Mouse (Mus musculus) forebrain, embryonic 14.5 days (tissue): Measurements from ENCODE around the gene Slc35b2. TPM values are rescaled to one million over a fixed set of nuclear protein-coding genes. Genes with fewer than 3 reads are reported as not detected.

Source experiments
- ATAC-seq: fragments of 200-750 bp; cut with Nextera tagmentation; 2 replicates; pipeline ENCODE4 v1.8.0; 2017; ENCODE audit warnings: mild to moderate bottlenecking, moderate library complexity
- DNase-seq: peaks from one replicate; pipeline ENCODE4 v3.0.0-alpha.2; 2015; ENCODE audit warnings: low spot score
- H3K27ac ChIP-seq: fragments of 300-500 bp; sonication (generic); 2 replicates; pipeline ENCODE4 v1.5.1; 2014; ENCODE audit warnings: low read depth, mild to moderate bottlenecking, control low read depth, low read length, moderate library complexity
- H3K27me3 ChIP-seq: fragments of 300-500 bp; sonication (generic); replicated peaks from 2 replicates; pipeline ENCODE4 v1.6.1; 2014; ENCODE audit warnings: low read length, control low read depth, mixed read lengths; ENCODE audit not compliant: control insufficient read depth, insufficient read depth
- H3K36me3 ChIP-seq: fragments of 300-500 bp; sonication (generic); 2 replicates; pipeline ENCODE4 v1.6.1; 2014; ENCODE audit warnings: low read length, control low read depth; ENCODE audit not compliant: control insufficient read depth, insufficient read depth
- H3K4me1 ChIP-seq: fragments of 300-500 bp; sonication (generic); 2 replicates; pipeline ENCODE4 v1.6.1; 2014; ENCODE audit warnings: antibody characterized with exemption, low read length, control low read depth; ENCODE audit not compliant: control insufficient read depth, insufficient read depth
- H3K4me2 ChIP-seq: fragments of 300-500 bp; sonication (generic); 2 replicates; pipeline ENCODE4 v1.6.1; 2014; ENCODE audit warnings: mild to moderate bottlenecking, control low read depth, low read length
- H3K4me3 ChIP-seq: fragments of 300-500 bp; sonication (generic); 2 replicates; pipeline ENCODE4 v1.5.1; 2014; ENCODE audit warnings: low read depth, low read length, control low read depth
- H3K9ac ChIP-seq: fragments of 300-500 bp; sonication (generic); 2 replicates; pipeline ENCODE4 v1.6.1; 2014; ENCODE audit warnings: mild to moderate bottlenecking, low read length, control low read depth, moderate library complexity
- H3K9me3 ChIP-seq: fragments of 300-500 bp; sonication (generic); replicated peaks from 2 replicates; pipeline ENCODE4 v1.6.1; 2016; ENCODE audit warnings: low read length, control low read depth, mixed read lengths; ENCODE audit not compliant: control insufficient read depth
- WGBS: fragments of 180-500 bp; shearing (Covaris S2); extraction: QIAGEN DNeasy Blood & Tissue Kit; methylation state at CpG from one replicate; pipeline ENCODE4 v1.1.7; 2014; 5-methylcytosine and 5-hydroxymethylcytosine counted together
- polyA plus RNA-seq: library from polyadenylated mRNA; unstranded; fragments of >200 nt; fragmentation: Nextera tagmentation; extraction: Ambion mirVana; gene quantifications from 2 replicates; pipeline ENCODE4 v1.2.1, GENCODE M21; 2014

Slc35b2 gene
- polyA plus RNA-seq, 1 experiment from 2014 or later: 102 TPM

DNA sequence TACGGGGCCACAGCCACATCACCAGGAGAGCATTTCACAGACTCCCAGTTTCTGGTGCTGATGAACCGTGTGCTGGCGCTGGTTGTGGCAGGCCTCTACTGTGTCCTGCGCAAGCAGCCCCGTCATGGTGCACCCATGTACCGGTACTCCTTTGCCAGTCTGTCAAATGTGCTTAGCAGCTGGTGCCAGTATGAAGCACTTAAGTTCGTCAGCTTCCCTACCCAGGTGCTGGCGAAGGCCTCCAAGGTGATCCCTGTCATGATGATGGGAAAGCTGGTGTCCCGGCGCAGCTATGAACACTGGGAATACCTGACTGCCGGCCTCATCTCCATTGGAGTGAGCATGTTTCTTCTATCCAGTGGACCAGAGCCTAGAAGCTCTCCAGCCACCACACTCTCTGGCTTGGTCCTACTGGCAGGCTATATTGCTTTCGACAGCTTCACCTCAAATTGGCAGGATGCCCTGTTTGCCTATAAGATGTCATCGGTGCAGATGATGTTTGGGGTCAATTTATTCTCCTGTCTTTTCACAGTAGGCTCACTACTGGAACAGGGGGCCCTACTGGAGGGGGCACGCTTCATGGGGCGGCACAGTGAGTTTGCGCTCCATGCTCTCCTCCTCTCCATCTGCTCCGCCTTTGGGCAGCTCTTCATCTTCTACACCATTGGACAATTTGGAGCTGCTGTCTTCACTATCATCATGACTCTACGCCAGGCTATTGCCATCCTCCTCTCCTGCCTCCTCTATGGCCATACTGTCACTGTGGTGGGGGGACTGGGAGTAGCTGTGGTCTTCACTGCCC, 2.9 kb downstream of the Slc35b2 start:
- Histone ChIP-seq H3K9ac (no peak overlapping the region; the same call in 1 of the 2 replicates), H3K27me3 (no peaks in the 10 kb centered on the region), H3K36me3 (peaks cover 66% of the 10 kb centered on the region), H3K4me3 (no peak overlapping the region), H3K27ac (0 out of 2 replicates have a peak overlapping the region, but pooled peaks have one; percentile 1), H3K4me2 (no peak overlapping the region), H3K4me1 (peaks cover 8% of the 10 kb centered on the region), H3K9me3 (no peaks in the 10 kb centered on the region)
- WGBS: 69% methylated on average over 18 of the region's 18 CpGs
- ATAC-seq (no peak), DNase-seq (no peak)

DNA sequence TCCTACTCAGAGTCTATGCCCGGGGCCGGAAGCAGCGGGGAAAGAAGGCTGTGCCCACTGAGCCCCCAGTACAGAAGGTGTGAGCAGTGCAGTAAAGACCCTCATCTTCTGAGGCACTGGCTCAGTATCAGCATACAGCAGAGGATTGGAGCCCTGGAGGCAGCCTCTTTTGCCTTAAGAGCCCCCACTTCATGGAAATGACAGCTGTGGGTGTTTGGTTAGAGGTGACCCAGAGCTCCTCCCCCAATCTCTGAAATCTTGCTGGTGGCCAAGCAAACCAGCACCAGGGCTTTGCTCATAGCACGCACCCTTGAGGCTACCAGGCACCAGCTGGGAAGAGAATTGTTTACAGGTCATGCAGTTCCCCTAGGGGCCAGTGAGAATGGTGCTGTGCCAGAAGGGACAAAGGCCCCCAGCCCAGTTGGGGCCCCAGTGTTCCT, 3.5 kb downstream of the Slc35b2 start:
- 25% methylated on average over 4 of the region's 4 CpGs for WGBS
- H3K9ac ChIP-seq: no peak overlapping the region; the same call in 1 of the 2 replicates
- no peak overlapping the region for H3K4me2 ChIP-seq
- DNase-seq (no peak), ATAC-seq (no peak)
- no peaks in the 10 kb centered on the region for H3K27me3 ChIP-seq
- H3K4me1 ChIP-seq: peaks cover 8% of the 10 kb centered on the region
- H3K27ac ChIP-seq: 0 out of 2 replicates have a peak overlapping the region, but pooled peaks have one; percentile 1
- peaks cover 68% of the 10 kb centered on the region for H3K36me3 ChIP-seq
- H3K4me3 ChIP-seq: no peak overlapping the region
- no peaks in the 10 kb centered on the region for H3K9me3 ChIP-seq

DNA sequence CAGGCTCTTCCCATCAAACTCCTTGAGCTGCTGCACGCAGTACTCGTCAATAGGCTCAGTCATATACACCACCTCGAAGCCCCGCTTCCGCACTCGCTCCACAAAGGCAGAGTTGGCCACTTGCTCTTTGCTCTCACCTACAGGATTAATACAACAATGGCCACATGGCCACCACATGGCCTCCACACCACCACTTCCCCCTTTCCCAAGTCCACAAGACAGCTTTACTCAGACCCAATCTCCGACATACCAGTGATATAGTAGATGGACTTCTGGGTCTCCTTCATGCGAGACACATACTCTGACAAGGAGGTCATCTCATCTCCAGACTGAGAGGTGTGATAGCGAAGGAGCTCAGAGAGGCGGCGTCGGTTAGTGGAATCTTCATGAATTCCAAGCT, 5.3 kb downstream of the Slc35b2 start:
- Histone ChIP-seq H3K27ac (no peak overlapping the region), H3K27me3 (no peaks in the 10 kb centered on the region), H3K4me3 (no peak overlapping the region), H3K4me2 (no peak overlapping the region), H3K4me1 (peaks cover 8% of the 10 kb centered on the region), H3K9me3 (no peaks in the 10 kb centered on the region), H3K9ac (no peak overlapping the region), H3K36me3 (peaks cover 68% of the 10 kb centered on the region)
- DNase-seq: no peak
- WGBS: 84% methylated on average over 12 of the region's 12 CpGs
- no peak for ATAC-seq

DNA sequence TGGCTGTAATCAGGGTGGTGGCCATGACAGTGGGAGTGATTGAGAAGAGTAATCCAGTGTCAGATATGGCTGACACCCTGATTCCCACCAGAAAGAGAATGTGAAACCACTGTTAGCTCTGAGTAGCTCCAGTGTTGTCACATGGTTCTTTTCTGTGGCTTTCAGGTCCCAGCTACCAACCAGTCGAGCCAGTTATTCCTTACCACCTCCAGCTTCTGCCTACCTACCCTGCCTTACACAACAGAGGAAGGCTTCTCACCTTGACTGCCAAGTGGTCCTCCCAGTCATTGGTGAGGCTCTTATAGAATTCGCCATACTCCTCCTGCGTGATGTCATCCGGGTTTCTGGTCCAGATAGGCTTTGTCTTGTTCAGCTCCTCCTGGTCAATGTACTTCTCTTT, 6.3 kb downstream of the Slc35b2 start:
- Histone ChIP-seq H3K27ac (no peak overlapping the region), H3K9me3 (no peaks in the 10 kb centered on the region), H3K4me3 (no peak overlapping the region), H3K27me3 (no peaks in the 10 kb centered on the region), H3K9ac (no peak overlapping the region), H3K4me2 (no peak overlapping the region), H3K4me1 (peaks cover 9% of the 10 kb centered on the region), H3K36me3 (peaks cover 67% of the 10 kb centered on the region)
- DNase-seq (no peak), ATAC-seq (no peak)
- whole genome bisulfite sequencing: 87% methylated on average over 4 of the region's 4 CpGs

DNA sequence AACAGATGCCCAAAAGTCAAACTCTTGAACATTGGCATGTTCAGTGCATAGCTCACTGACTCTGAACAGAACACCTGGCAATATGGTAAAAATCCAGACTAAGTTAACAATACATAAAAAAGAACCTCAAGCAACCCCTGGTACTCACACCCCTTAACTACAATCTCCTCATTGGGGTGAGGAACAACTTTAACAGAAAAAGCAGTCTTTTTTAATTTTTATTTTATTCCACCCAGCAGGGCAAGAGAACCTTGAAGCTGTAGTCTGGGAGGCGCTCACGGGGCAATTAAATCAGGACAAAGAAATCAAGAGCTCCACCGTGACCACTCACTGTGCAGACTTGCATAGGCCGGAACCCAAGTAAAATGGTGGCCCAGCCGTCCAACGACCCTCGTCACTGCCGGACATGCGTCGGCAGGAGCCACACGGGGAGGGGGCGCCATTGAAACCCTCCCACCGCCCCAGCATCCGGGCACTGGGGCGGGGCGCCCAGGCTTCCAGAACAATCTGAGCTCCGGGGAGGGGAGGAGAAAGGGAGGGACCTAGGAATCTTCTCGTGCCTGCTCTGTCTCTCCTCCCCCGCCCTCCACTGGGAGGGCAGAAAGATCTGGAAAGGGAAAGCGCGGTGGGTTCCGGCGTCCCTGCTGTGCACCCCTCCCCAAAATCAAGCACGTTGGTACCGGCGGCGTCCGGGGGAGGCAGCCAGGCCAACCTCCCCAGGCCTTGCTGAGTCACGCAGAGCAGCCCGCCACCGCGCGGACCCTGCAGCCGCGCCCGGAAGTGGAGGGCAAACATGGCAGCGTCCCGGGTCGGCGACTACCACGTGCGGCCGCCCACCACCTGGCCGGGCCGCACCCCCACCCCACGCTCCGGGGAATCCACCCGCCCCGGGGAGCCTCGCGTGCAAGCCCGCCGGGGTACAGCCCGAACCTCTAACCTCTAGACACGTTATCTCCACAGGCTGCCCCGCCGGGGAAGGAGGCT, 8.7 kb downstream of the Slc35b2 start:
- WGBS: 1% methylated on average over 49 of the region's 57 CpGs
- Histone ChIP-seq H3K27ac (peak overlapping the region; percentile 98), H3K9ac (peak overlapping the region; percentile 99), H3K4me2 (peak overlapping the region; percentile 95), H3K36me3 (peaks cover 43% of the 10 kb centered on the region), H3K27me3 (no peaks in the 10 kb centered on the region), H3K4me1 (peaks cover 6% of the 10 kb centered on the region), H3K4me3 (peak overlapping the region; percentile 99), H3K9me3 (no peaks in the 10 kb centered on the region)
- peak; percentile 57 for ATAC-seq
- DNase-seq: peak; percentile 90

DNA sequence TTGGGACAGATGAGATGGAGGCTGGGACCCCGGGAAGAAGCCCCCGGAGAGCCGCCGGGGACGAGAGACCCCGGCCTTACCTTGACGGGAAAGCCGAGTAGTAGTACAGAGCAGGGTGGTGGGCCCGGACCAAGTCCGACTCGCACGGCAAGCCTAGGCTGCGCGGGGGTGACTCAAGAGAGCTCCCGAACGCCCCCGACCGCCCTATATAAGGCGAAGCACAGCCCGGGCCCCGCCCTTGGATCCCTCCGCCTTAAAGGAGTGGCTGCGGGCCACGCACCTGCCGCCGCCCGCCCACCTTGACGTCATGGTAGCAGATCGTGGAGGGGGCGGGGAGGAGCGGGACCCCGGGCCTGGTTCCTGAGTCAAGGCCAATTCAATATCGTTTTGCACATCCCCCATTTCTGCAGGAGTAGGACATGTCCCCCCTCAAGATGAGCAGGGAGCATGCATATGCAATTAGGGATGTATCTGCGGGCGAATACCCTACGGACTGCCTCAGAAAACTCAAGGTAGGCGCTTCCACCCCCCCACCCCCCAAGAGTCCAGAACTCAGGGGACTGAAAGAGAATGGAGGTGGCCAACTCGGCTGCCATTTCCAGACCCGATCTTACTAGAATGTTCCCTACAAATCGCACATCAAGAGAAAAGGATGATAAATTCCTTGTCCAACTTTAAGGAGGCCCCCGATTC, 9.6 kb downstream of the Slc35b2 start, which contains the start of gene Hsp90ab1:
Gene Hsp90ab1 (minus strand): TSS at position 185 of the 693 bp plus-strand sequence.
- H3K4me2 ChIP-seq: peak within 1 kb of the TSS; percentile 95
- peak; percentile 99 for DNase-seq
- no peaks in the 10 kb centered on the region for H3K9me3 ChIP-seq
- H3K9ac ChIP-seq: peak within 1 kb of the TSS; percentile 99
- peak; percentile 81 for ATAC-seq
- H3K36me3 ChIP-seq: peaks cover 35% of the 10 kb centered on the region
- H3K4me3 ChIP-seq: peak within 1 kb of the TSS; percentile 99
- H3K4me1 ChIP-seq: peaks cover 6% of the 10 kb centered on the region
- no peaks in the 10 kb centered on the region for H3K27me3 ChIP-seq
- peak within 1 kb of the TSS; percentile 98 for H3K27ac ChIP-seq
- under 1% methylated on average over 41 of the region's 41 CpGs for WGBS

DNA sequence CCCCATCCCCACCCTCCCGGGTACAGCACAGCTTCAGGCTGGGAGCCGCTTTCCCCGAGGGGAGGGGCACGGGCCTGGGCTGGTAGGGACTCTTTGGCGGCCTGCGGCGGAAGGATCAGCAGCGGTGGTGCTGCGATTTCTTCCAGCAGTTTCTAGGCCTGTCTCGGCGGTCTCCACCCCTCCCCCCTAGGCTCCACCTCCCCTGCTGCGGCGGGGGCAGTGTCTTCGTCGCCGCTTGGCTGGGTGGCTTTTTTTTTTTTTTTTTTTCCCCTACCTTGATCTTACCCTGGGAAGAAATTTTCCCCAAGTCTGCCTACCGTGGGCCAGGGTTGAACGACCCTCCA, 10.1 kb downstream of the Slc35b2 start:
- DNase-seq: peak; percentile 96

DNA sequence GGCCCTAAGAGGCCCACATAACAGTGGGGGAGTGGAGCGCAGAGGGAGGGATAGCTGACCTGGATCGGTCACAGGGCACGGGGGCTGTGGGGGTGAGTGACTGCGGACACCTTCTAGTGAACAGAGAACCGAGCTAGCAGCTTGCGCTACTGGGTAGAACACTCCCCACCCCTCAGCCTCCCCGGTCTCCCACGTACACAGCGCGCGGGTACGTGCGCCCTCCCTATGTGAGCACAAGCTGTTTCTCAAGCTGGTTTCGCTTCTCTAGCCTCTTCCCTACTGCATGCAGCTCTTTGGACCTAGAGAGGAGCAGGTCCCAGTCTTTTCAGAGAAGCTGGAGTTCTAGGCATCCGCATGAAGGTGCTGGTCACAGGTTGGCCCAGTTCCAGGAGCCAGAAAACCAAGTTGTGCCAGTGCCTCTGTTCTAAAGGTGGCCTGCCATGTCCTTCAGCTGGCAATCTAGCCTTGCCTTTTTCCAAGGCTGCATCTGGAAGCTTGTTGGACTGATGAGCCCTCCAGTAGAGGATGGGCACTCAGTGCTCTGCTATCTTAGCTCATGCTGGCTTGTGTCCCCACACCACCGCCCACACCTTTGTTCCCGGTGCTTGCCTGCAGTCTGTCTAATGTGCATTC, 10.6 kb downstream of the Slc35b2 start:
- DNase-seq: peak; percentile 88
- Histone ChIP-seq H3K9ac (peak overlapping the region; percentile 99), H3K4me3 (peak overlapping the region; percentile 99), H3K36me3 (peaks cover 25% of the 10 kb centered on the region), H3K27ac (peak overlapping the region; percentile 98), H3K4me2 (peak overlapping the region; percentile 95), H3K27me3 (no peaks in the 10 kb centered on the region), H3K4me1 (peaks cover 6% of the 10 kb centered on the region), H3K9me3 (no peaks in the 10 kb centered on the region)
- peak; percentile 60 for ATAC-seq
- under 1% methylated on average over 17 of the region's 17 CpGs for WGBS

More for the DNA sequence above, 10.1 kb downstream of the Slc35b2 start:
- Histone ChIP-seq H3K36me3 (peaks cover 30% of the 10 kb centered on the region), H3K4me1 (peaks cover 6% of the 10 kb centered on the region), H3K9ac (peak overlapping the region; percentile 99), H3K4me3 (peak overlapping the region; percentile 99), H3K9me3 (no peaks in the 10 kb centered on the region), H3K27ac (peak overlapping the region; percentile 98), H3K4me2 (peak overlapping the region; percentile 95), H3K27me3 (no peaks in the 10 kb centered on the region)
- under 1% methylated on average over 17 of the region's 18 CpGs for WGBS
- peak; percentile 65 for ATAC-seq
